Mouse (Mus musculus) heart, postnatal 0 days (tissue): Measurements from ENCODE around the gene Sema5a.

ENCODE experiments used
- CTCF ChIP-seq: IDR thresholded peaks from 2 replicates; pipeline ENCODE4 v1.5.1; 2016; ENCODE audit warnings: antibody characterized with exemption, control low read depth, low read depth
- EP300 ChIP-seq: IDR thresholded peaks from 2 replicates; pipeline ENCODE4 v1.6.1; 2016; ENCODE audit warnings: antibody characterized with exemption, low read depth

DNA sequence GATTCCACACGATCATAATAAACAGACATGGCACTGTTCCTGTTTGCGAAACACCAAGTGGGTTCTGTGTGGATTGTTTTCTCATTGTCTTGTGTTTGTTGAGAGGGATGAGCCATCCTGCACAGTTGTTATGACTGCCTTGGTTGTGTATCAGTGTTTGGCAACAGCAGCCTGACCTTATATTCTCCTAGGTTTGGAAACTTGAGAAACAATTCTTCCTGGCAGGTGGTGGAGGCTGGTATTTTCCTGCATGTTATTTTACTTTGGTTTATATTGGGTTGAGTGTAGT, 292.8 kb downstream of the Sema5a start:
- TF ChIP-seq CTCF: no peak
- TF ChIP-seq EP300: no peak
